In the genomic region with DNA sequence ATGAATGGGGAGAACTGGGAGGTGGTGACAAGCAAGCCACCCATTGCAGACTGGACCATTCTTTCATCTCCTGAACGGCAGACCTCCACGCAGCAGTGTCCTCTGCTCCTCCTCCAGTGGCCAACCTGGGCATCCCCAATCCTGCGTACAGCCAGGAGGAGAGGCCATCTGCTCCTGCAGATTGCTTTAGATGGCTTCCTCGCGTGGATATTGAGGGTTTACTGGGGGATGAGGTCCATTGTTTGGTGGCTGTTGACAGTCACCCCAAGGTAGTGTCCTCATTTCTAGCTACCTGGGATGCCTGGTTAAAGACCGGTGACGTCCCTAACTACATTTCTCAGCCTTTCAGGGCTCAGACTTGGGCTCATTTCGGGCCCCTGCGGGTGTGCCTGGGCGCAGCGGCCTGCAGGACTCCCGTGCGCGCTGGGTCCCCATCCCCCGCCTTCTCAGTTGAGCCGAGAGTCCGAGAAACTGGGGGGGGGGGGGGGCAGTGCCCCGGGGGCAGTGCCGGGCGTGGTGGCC, we compare ENCODE assay signal across 8 mouse cellular contexts. TPM values are rescaled to one million over a fixed set of nuclear protein-coding genes. Genes with fewer than 3 reads are reported as not detected.
DNase-seq lines count a peak whose midpoint lies in the region; ATAC-seq lines count a peak whose summit lies in the region.

No protein-coding gene starts in this region.

- no peaks in the 10 kb centered on the region for H3K27me3 ChIP-seq in kidney, embryonic 15.5 days
- H3K27me3 ChIP-seq in hindbrain, embryonic 11.5 days (ENCODE audit: control insufficient read depth, insufficient read depth, low read length): 0 out of 2 replicates have a peak, but pooled peaks cover 4% of the 10 kb centered on the region
- no peaks in the 10 kb centered on the region for H3K27me3 ChIP-seq in midbrain, embryonic 14.5 days (ENCODE audit: control insufficient read depth, insufficient read depth, low read length)

- no peak for ATAC-seq in kidney, embryonic 15.5 days (replicated peaks; ENCODE audit: low FRiP score)
- ATAC-seq in hindbrain, embryonic 11.5 days (ENCODE audit: low FRiP score): no peak; the same call in 1 of the 2 replicates
- peak; percentile 42 for ATAC-seq in midbrain, embryonic 14.5 days (ENCODE audit: low FRiP score, low TSS enrichment)

- 6% methylated on average over 20 of the region's 20 CpGs for WGBS in kidney, embryonic 15.5 days
- WGBS in hindbrain, embryonic 11.5 days: 7% methylated on average over 14 of the region's 20 CpGs
- WGBS in midbrain, embryonic 14.5 days: 5% methylated on average over 20 of the region's 20 CpGs

- no peaks in the 10 kb centered on the region for H3K36me3 ChIP-seq in kidney, embryonic 15.5 days
- H3K36me3 ChIP-seq in hindbrain, embryonic 11.5 days (ENCODE audit: control insufficient read depth, insufficient read depth, low read length): no peaks in the 10 kb centered on the region
- no peaks in the 10 kb centered on the region for H3K36me3 ChIP-seq in midbrain, embryonic 14.5 days (ENCODE audit: control insufficient read depth, insufficient read depth, low read length)

- no peaks in the 10 kb centered on the region for H3K9me3 ChIP-seq in kidney, embryonic 15.5 days (replicated peaks)
- no peaks in the 10 kb centered on the region for H3K9me3 ChIP-seq in hindbrain, embryonic 11.5 days (ENCODE audit: control insufficient read depth, low read length)
- no peaks in the 10 kb centered on the region for H3K9me3 ChIP-seq in midbrain, embryonic 14.5 days (ENCODE audit: control insufficient read depth, low read length)

- peak overlapping the region; percentile 59 for H3K4me3 ChIP-seq in kidney, embryonic 15.5 days (replicated peaks)
- H3K4me3 ChIP-seq in hindbrain, embryonic 11.5 days (ENCODE audit: low read depth, low read length): peak overlapping the region; percentile 54
- H3K4me3 ChIP-seq in midbrain, embryonic 14.5 days (replicated peaks; ENCODE audit: low read depth, low read length): peak overlapping the region; percentile 60

- H3K9ac ChIP-seq in kidney, embryonic 15.5 days: peak overlapping the region; percentile 44
- peak overlapping the region; percentile 71 for H3K9ac ChIP-seq in hindbrain, embryonic 11.5 days (ENCODE audit: low read depth, low read length)
- peak overlapping the region; percentile 66 for H3K9ac ChIP-seq in midbrain, embryonic 14.5 days (replicated peaks; ENCODE audit: low read length)

- H3K4me1 ChIP-seq in kidney, embryonic 15.5 days: peaks cover 53% of the 10 kb centered on the region
- peaks cover 9% of the 10 kb centered on the region; the same call in 1 of the 2 replicates for H3K4me1 ChIP-seq in hindbrain, embryonic 11.5 days (replicated peaks; ENCODE audit: control insufficient read depth, insufficient read depth, low read length)
- peaks cover 9% of the 10 kb centered on the region for H3K4me1 ChIP-seq in midbrain, embryonic 14.5 days (ENCODE audit: control insufficient read depth, insufficient read depth, low read length)

- peak overlapping the region; percentile 14; the same call in 1 of the 2 replicates for H3K27ac ChIP-seq in kidney, embryonic 15.5 days
- H3K27ac ChIP-seq in hindbrain, embryonic 11.5 days (ENCODE audit: low read depth, low read length): no peak overlapping the region
- 0 out of 2 replicates have a peak overlapping the region, but pooled peaks have one; percentile 20 for H3K27ac ChIP-seq in midbrain, embryonic 14.5 days (replicated peaks; ENCODE audit: low read depth, low read length)

- peak overlapping the region; percentile 94 for H3K4me2 ChIP-seq in kidney, embryonic 15.5 days
- peak overlapping the region; percentile 99 for H3K4me2 ChIP-seq in hindbrain, embryonic 11.5 days (replicated peaks; ENCODE audit: low read depth, low read length)
- H3K4me2 ChIP-seq in midbrain, embryonic 14.5 days (ENCODE audit: low read length): peak overlapping the region; percentile 97

- no peak for DNase-seq in kidney, adult 18-20 months
- DNase-seq in cerebellum, adult 9-11 months: peak; percentile 86
- DNase-seq in hindbrain, embryonic 11.5 days (ENCODE audit: low spot score): no peak
- peak; percentile 31 for DNase-seq in midbrain, embryonic 14.5 days
- DNase-seq in layer of hippocampus, postnatal 25 days (ENCODE audit: extremely low spot score in 1 of 2, low spot score in 1 of 2): no peak
- DNase-seq in spleen, postnatal 4 days (ENCODE audit: low spot score in 2 of 2): no peak
- no peak for DNase-seq in right cerebral cortex, adult 18-20 months

RNA-seq across cellular contexts. Expression of gene Fads3, which starts 0.4 kb away (rescaled TPM):
- polyA plus RNA-seq in kidney, embryonic 15.5 days (2015; fragmentation: Nextera tagmentation; extraction: Ambion mirVana): 21.5 and 22.3 TPM in 2 replicates
- 5.7 and 5.8 TPM in 2 replicates for polyA plus RNA-seq in hindbrain, embryonic 11.5 days (2014; fragmentation: Nextera tagmentation; extraction: Ambion mirVana)
- polyA plus RNA-seq in midbrain, embryonic 14.5 days (2014; fragmentation: Nextera tagmentation; extraction: Ambion mirVana): 15.4 and 17.8 TPM in 2 replicates
- 10 to 100 TPM; 26.3 to 27.9 TPM for total RNA-seq in layer of hippocampus, postnatal 25 days (2021)

RNA-seq across cellular contexts. Expression of gene Rab3il1, which starts 39.5 kb away (rescaled TPM):
- polyA plus RNA-seq in kidney, embryonic 15.5 days (2015; fragmentation: Nextera tagmentation; extraction: Ambion mirVana): 28.0 and 34.3 TPM in 2 replicates
- polyA plus RNA-seq in hindbrain, embryonic 11.5 days (2014; fragmentation: Nextera tagmentation; extraction: Ambion mirVana): 35.7 and 35.9 TPM in 2 replicates
- polyA plus RNA-seq in midbrain, embryonic 14.5 days (2014; fragmentation: Nextera tagmentation; extraction: Ambion mirVana): 13.3 and 19.2 TPM in 2 replicates
- total RNA-seq in layer of hippocampus, postnatal 25 days (2021): 1 to 10 TPM; 9.3 TPM

RNA-seq across cellular contexts. Expression of gene Best1, which starts 39.5 kb away (rescaled TPM):
- polyA plus RNA-seq in kidney, embryonic 15.5 days (2015; fragmentation: Nextera tagmentation; extraction: Ambion mirVana): 1.4 and 1.7 TPM in 2 replicates
- 0.91 and 1.1 TPM in 2 replicates for polyA plus RNA-seq in hindbrain, embryonic 11.5 days (2014; fragmentation: Nextera tagmentation; extraction: Ambion mirVana)
- 2.1 and 2.5 TPM in 2 replicates for polyA plus RNA-seq in midbrain, embryonic 14.5 days (2014; fragmentation: Nextera tagmentation; extraction: Ambion mirVana)
- under 1 TPM; 0.85 to 0.96 TPM for total RNA-seq in layer of hippocampus, postnatal 25 days (2021)

Comparison
In these comparisons a context has a peak if more than half of its experiments do, and no peak if none do; other contexts are left out.
1. DNase-seq: peak in cerebellum, adult 9-11 months (single experiment) and midbrain, embryonic 14.5 days (single experiment); none in kidney, adult 18-20 months (single experiment), hindbrain, embryonic 11.5 days (single experiment), layer of hippocampus, postnatal 25 days (0 of 2), spleen, postnatal 4 days (0 of 2) and right cerebral cortex, adult 18-20 months (single experiment).
2. Peak in every context shown above with its lines, with median percentiles within 50 percentile points of each other: H3K4me2 ChIP-seq, H3K4me3 ChIP-seq and H3K9ac ChIP-seq.